In genomic region chr19:41165144-41165913, GRCm38 (mm10) we compare ENCODE assay signal across 33 mouse cellular contexts. TPM values are rescaled to one million over a fixed set of nuclear protein-coding genes. Genes with fewer than 3 reads are reported as not detected.
DNase-seq lines count a peak whose midpoint lies in the region; ATAC-seq lines count a peak whose summit lies in the region.
"Had no signal": no experiment of that assay in that cellular context is flagged by ENCODE, and none has a peak within 500 bp of the region (broad histone marks: within the 10 kb centered on the region; RNA-seq: fewer than 3 reads in every experiment).

No protein-coding gene starts in this region.

- H3K27ac ChIP-seq in forebrain, embryonic 14.5 days (ENCODE audit: low read depth, low read length): no peak overlapping the region
- no peak overlapping the region for H3K27ac ChIP-seq in forebrain, embryonic 10.5 days
- no peak overlapping the region for H3K27ac ChIP-seq in midbrain, embryonic 11.5 days (ENCODE audit: low read depth, low read length)
- no peak overlapping the region; the same call in 1 of the 2 replicates for H3K27ac ChIP-seq in midbrain, embryonic 10.5 days (replicated peaks)
- H3K27ac ChIP-seq in midbrain, embryonic 13.5 days: peak overlapping the region; percentile 40; the same call in 1 of the 2 replicates
- H3K27ac ChIP-seq: embryonic facial prominence, embryonic 13.5 days; heart, adult 2 months; heart, embryonic 13.5 days; liver, embryonic 15.5 days; neural tube, embryonic 12.5 days had no signal

- no peak overlapping the region for H3K9ac ChIP-seq in forebrain, embryonic 14.5 days (ENCODE audit: low read length)
- H3K9ac ChIP-seq in midbrain, embryonic 11.5 days (ENCODE audit: low read length): no peak overlapping the region
- H3K9ac ChIP-seq in midbrain, embryonic 13.5 days (replicated peaks): no peak overlapping the region
- H3K9ac ChIP-seq: embryonic facial prominence, embryonic 13.5 days; heart, embryonic 13.5 days; liver, embryonic 15.5 days; lung, embryonic 14.5 days; neural tube, embryonic 12.5 days had no signal

- ATAC-seq in forebrain, embryonic 14.5 days: peak; percentile 27; the same call in 1 of the 2 replicates
- ATAC-seq in midbrain, embryonic 11.5 days (ENCODE audit: low FRiP score): 0 out of 2 replicates have a peak, but pooled peaks have one; percentile 27
- ATAC-seq in midbrain, embryonic 13.5 days: peak; percentile 47; the same call in 1 of the 2 replicates
- ATAC-seq: inflammation-experienced regulatory T-cells, adult 6 months; Patski had no signal

- H3K27me3 ChIP-seq in forebrain, embryonic 14.5 days (replicated peaks; ENCODE audit: control insufficient read depth, insufficient read depth, low read length): peaks cover 17% of the 10 kb centered on the region
- H3K27me3 ChIP-seq in forebrain, embryonic 10.5 days (ENCODE audit: poor library complexity, severe bottlenecking): peaks cover 81% of the 10 kb centered on the region
- peaks cover 26% of the 10 kb centered on the region for H3K27me3 ChIP-seq in midbrain, embryonic 11.5 days (ENCODE audit: control insufficient read depth, insufficient read depth, low read length)
- peaks cover 83% of the 10 kb centered on the region for H3K27me3 ChIP-seq in midbrain, embryonic 10.5 days (ENCODE audit: low read depth, poor library complexity, severe bottlenecking)
- H3K27me3 ChIP-seq in midbrain, embryonic 13.5 days: peaks cover 72% of the 10 kb centered on the region
- H3K27me3 ChIP-seq: heart, embryonic 13.5 days; liver, embryonic 15.5 days; neural tube, embryonic 12.5 days had no signal

- H3K4me2 ChIP-seq in forebrain, embryonic 14.5 days (ENCODE audit: low read length): no peak overlapping the region
- no peak overlapping the region for H3K4me2 ChIP-seq in midbrain, embryonic 11.5 days
- no peak overlapping the region for H3K4me2 ChIP-seq in midbrain, embryonic 13.5 days (replicated peaks)
- H3K4me2 ChIP-seq: embryonic facial prominence, embryonic 13.5 days; heart, embryonic 13.5 days; liver, embryonic 15.5 days; lung, embryonic 14.5 days; neural tube, embryonic 12.5 days had no signal

- H3K36me3 ChIP-seq in forebrain, embryonic 14.5 days (ENCODE audit: control insufficient read depth, insufficient read depth, low read length): no peaks in the 10 kb centered on the region
- H3K36me3 ChIP-seq in forebrain, embryonic 10.5 days (replicated peaks): no peaks in the 10 kb centered on the region
- H3K36me3 ChIP-seq in midbrain, embryonic 11.5 days (ENCODE audit: control insufficient read depth, insufficient read depth, low read length): no peaks in the 10 kb centered on the region
- H3K36me3 ChIP-seq in midbrain, embryonic 10.5 days: no peaks in the 10 kb centered on the region
- H3K36me3 ChIP-seq in midbrain, embryonic 13.5 days: no peaks in the 10 kb centered on the region
- H3K36me3 ChIP-seq: embryonic facial prominence, embryonic 13.5 days; heart, embryonic 13.5 days; liver, embryonic 15.5 days; neural tube, embryonic 12.5 days had no signal

- peak; percentile 36 for DNase-seq in forebrain, embryonic 14.5 days (ENCODE audit: low spot score)
- DNase-seq in forebrain, embryonic 10.5 days (ENCODE audit: extremely low spot score, low spot score): no peak
- no peak for DNase-seq in midbrain, embryonic 11.5 days (ENCODE audit: low spot score, missing footprints)
- DNase-seq in midbrain, embryonic 10.5 days (ENCODE audit: low spot score): no peak
- DNase-seq in gastrocnemius, postnatal 4 days (ENCODE audit: low spot score in 2 of 2): no peak
- no peak for DNase-seq in left cerebral cortex, postnatal 25 days (ENCODE audit: low spot score in 2 of 2)
- DNase-seq: adrenal gland, postnatal 10 days; cerebellum, adult 11-12 months; cerebellum, postnatal 10 days; gastrocnemius, postnatal 25 days; heart, adult 2 months; heart, postnatal 10 days; kidney, adult 11 months; kidney, postnatal 14 days; layer of hippocampus, adult 9-11 months; liver; lung, embryonic 14.5 days; lung, postnatal 14 days; right cerebral cortex, adult 18-20 months; spleen, adult 18-20 months; thymus, adult 18-20 months; thymus, postnatal 36 days had no signal

- H3K9me3 ChIP-seq in forebrain, embryonic 14.5 days (replicated peaks; ENCODE audit: control insufficient read depth, low read length): no peaks in the 10 kb centered on the region
- no peaks in the 10 kb centered on the region for H3K9me3 ChIP-seq in forebrain, embryonic 10.5 days
- no peaks in the 10 kb centered on the region for H3K9me3 ChIP-seq in midbrain, embryonic 11.5 days (ENCODE audit: control insufficient read depth, low read length)
- H3K9me3 ChIP-seq in midbrain, embryonic 10.5 days (replicated peaks): no peaks in the 10 kb centered on the region
- no peaks in the 10 kb centered on the region for H3K9me3 ChIP-seq in midbrain, embryonic 13.5 days
- H3K9me3 ChIP-seq: embryonic facial prominence, embryonic 13.5 days; heart, embryonic 13.5 days; liver, embryonic 15.5 days; neural tube, embryonic 12.5 days had no signal

- no peak overlapping the region for H3K4me3 ChIP-seq in forebrain, embryonic 14.5 days (ENCODE audit: low read depth, low read length)
- no peak overlapping the region for H3K4me3 ChIP-seq in forebrain, embryonic 10.5 days
- no peak overlapping the region for H3K4me3 ChIP-seq in midbrain, embryonic 11.5 days (ENCODE audit: low read depth, low read length)
- no peak overlapping the region for H3K4me3 ChIP-seq in midbrain, embryonic 10.5 days
- H3K4me3 ChIP-seq in midbrain, embryonic 13.5 days (replicated peaks): no peak overlapping the region
- H3K4me3 ChIP-seq: embryonic facial prominence, embryonic 13.5 days; heart, adult 2 months; heart, embryonic 13.5 days; liver, embryonic 15.5 days; myocyte; neural tube, embryonic 12.5 days had no signal

- intact Hi-C loops in left cerebral cortex, postnatal 25 days (cut with DNase I): no loop called here

- WGBS in forebrain, embryonic 14.5 days: 31% methylated on average over 14 of the region's 14 CpGs
- WGBS in forebrain, embryonic 10.5 days: 75% methylated on average over 14 of the region's 14 CpGs
- 45% methylated on average over 14 of the region's 14 CpGs for WGBS in midbrain, embryonic 11.5 days
- WGBS in midbrain, embryonic 10.5 days: 62% methylated on average over 14 of the region's 14 CpGs
- WGBS in midbrain, embryonic 13.5 days: 35% methylated on average over 14 of the region's 14 CpGs

- H3K4me1 ChIP-seq in forebrain, embryonic 14.5 days (ENCODE audit: control insufficient read depth, insufficient read depth, low read length): peaks cover 17% of the 10 kb centered on the region
- peaks cover 28% of the 10 kb centered on the region for H3K4me1 ChIP-seq in forebrain, embryonic 10.5 days
- H3K4me1 ChIP-seq in midbrain, embryonic 11.5 days (ENCODE audit: control insufficient read depth, insufficient read depth, low read length): peaks cover 7% of the 10 kb centered on the region
- peaks cover 34% of the 10 kb centered on the region for H3K4me1 ChIP-seq in midbrain, embryonic 10.5 days
- H3K4me1 ChIP-seq in midbrain, embryonic 13.5 days (replicated peaks): peaks cover 31% of the 10 kb centered on the region
- H3K4me1 ChIP-seq: embryonic facial prominence, embryonic 13.5 days; liver, embryonic 15.5 days had no signal

RNA-seq across cellular contexts. Expression of gene Tll2, which starts 41.3 kb away (rescaled TPM):
- 0.89 and 0.97 TPM in 2 replicates for polyA plus RNA-seq in forebrain, embryonic 14.5 days (2014; fragmentation: Nextera tagmentation; extraction: Ambion mirVana)
- 1.1 and 1.2 TPM in 2 replicates for polyA plus RNA-seq in forebrain, embryonic 10.5 days (2016; fragmentation: Nextera tagmentation; extraction: Ambion mirVana)
- 0.61 and 0.71 TPM in 2 replicates for polyA plus RNA-seq in midbrain, embryonic 11.5 days (2014; fragmentation: Nextera tagmentation; extraction: Ambion mirVana)
- polyA plus RNA-seq in midbrain, embryonic 10.5 days (2016; fragmentation: Nextera tagmentation; extraction: Ambion mirVana): 0.53 and 0.58 TPM in 2 replicates
- polyA plus RNA-seq in midbrain, embryonic 13.5 days (2015; fragmentation: Nextera tagmentation; extraction: Ambion mirVana): 1.4 and 1.6 TPM in 2 replicates
- under 1 TPM; 0.54 to 0.61 TPM for total RNA-seq in gastrocnemius, postnatal 4 days (2021)
- 1 to 10 TPM; 1.0 to 1.6 TPM for total RNA-seq in left cerebral cortex, postnatal 25 days (2021)
- total RNA-seq: hematopoietic stem cell, adult 5-6 weeks; MEL had no signal
- polyA plus RNA-seq: inflammation-experienced regulatory T-cells, adult 6 months; kidney, embryonic 14.5 days; liver, embryonic 15.5 days; myocyte had no signal
